Mouse (Mus musculus): ENCODE results near the gene Atp6v1c2.

Gene Atp6v1c2

GRCm38 (mm10) chr12:17258431-17258830 is 70.7 kb downstream of the Atp6v1c2 start:
- no peak for DNase-seq (ENCODE audit: low read depth, low spot score)

GRCm38 (mm10) chr12:17256905-17257304 is 72.3 kb downstream of the Atp6v1c2 start:
- peak; percentile 57 for DNase-seq (ENCODE audit: low read depth, low spot score)

GRCm38 (mm10) chr12:17255602-17256001 is 73.6 kb downstream of the Atp6v1c2 start:
- DNase-seq (ENCODE audit: low read depth, low spot score), result no peak

GRCm38 (mm10) chr12:17253069-17253468 is 76.1 kb downstream of the Atp6v1c2 start:
- peak; percentile 72 for DNase-seq (ENCODE audit: low read depth, low spot score)

- DNase-seq (ENCODE audit: low read depth, low spot score), result no peak
Measured at GRCm38 (mm10) chr12:17250962-17251361, 78.2 kb downstream of the Atp6v1c2 start.

GRCm38 (mm10) chr12:17242041-17242440 is 87.1 kb downstream of the Atp6v1c2 start:
- DNase-seq (ENCODE audit: low read depth, low spot score), result no peak

GRCm38 (mm10) chr12:17241614-17242013 is 87.5 kb downstream of the Atp6v1c2 start:
- DNase-seq (ENCODE audit: low read depth, low spot score), result no peak

- DNase-seq (ENCODE audit: low read depth, low spot score), result no peak
Measured at GRCm38 (mm10) chr12:17241016-17241415, 88.1 kb downstream of the Atp6v1c2 start.

- no peak for DNase-seq (ENCODE audit: low read depth, low spot score)
Measured at GRCm38 (mm10) chr12:17239428-17239688, 89.8 kb downstream of the Atp6v1c2 start.

GRCm38 (mm10) chr12:17238588-17239427 is 90.4 kb downstream of the Atp6v1c2 start:
- no peak for DNase-seq (ENCODE audit: low read depth, low spot score)

GRCm38 (mm10) chr12:17235535-17236313 is 93.4 kb downstream of the Atp6v1c2 start:
- DNase-seq (ENCODE audit: low read depth, low spot score), result no peak

All from retina, postnatal 7 days (tissue).